Mouse (Mus musculus) ES-Bruce4 (cell line): ENCODE measurements around the gene B4galt7. TPM values are rescaled to one million over a fixed set of nuclear protein-coding genes. Genes with fewer than 3 reads are reported as not detected.

Source experiments
- H3K27ac ChIP-seq: 2 replicates; pipeline ENCODE4 v1.5.1; 2012; ENCODE audit warnings: low read length, inconsistent platforms; ENCODE audit not compliant: insufficient read depth
- H3K27me3 ChIP-seq: 2 replicates; pipeline ENCODE4 v1.6.1; 2012; ENCODE audit warnings: mild to moderate bottlenecking, low read length, inconsistent platforms; ENCODE audit not compliant: control insufficient read depth, poor library complexity, insufficient read depth, severe bottlenecking
- H3K36me3 ChIP-seq: 2 replicates; pipeline ENCODE4 v1.6.1; 2012; ENCODE audit warnings: inconsistent platforms, mild to moderate bottlenecking, low read length, moderate library complexity; ENCODE audit not compliant: control insufficient read depth, poor library complexity, insufficient read depth, severe bottlenecking
- H3K4me1 ChIP-seq: one replicate; pipeline ENCODE4 v1.8.1; 2011; ENCODE audit warnings: low read length; ENCODE audit not compliant: control insufficient read depth, insufficient read depth
- H3K4me3 ChIP-seq: 2 replicates; pipeline ENCODE4 v1.5.1; 2011; ENCODE audit warnings: low read depth, mild to moderate bottlenecking, low read length
- H3K9ac ChIP-seq: 2 replicates; pipeline ENCODE4 v1.6.1; 2012; ENCODE audit warnings: low read depth, mild to moderate bottlenecking, inconsistent platforms; ENCODE audit not compliant: poor library complexity, severe bottlenecking
- H3K9me3 ChIP-seq: replicated peaks from 2 replicates; pipeline ENCODE4 v1.6.1; 2012; ENCODE audit warnings: mild to moderate bottlenecking, low read length, inconsistent platforms; ENCODE audit not compliant: control insufficient read depth, poor library complexity, insufficient read depth, severe bottlenecking
- CTCF ChIP-seq: IDR thresholded peaks from one replicate; pipeline ENCODE4 v1.8.1; 2011; ENCODE audit warnings: low read depth, low read length
- EP300 ChIP-seq: IDR thresholded peaks from 2 replicates; pipeline ENCODE4 v1.6.1; 2011; ENCODE audit warnings: low read depth, low read length; ENCODE audit not compliant: insufficient read depth
- POLR2A ChIP-seq: IDR thresholded peaks from one replicate; pipeline ENCODE4 v1.8.1; 2011; ENCODE audit warnings: low read length; ENCODE audit not compliant: insufficient read depth
- polyA plus RNA-seq: library from polyadenylated mRNA; stranded (reverse); fragments of >200 nt; gene quantifications from 2 replicates; pipeline ENCODE4 v1.2.4, GENCODE M21; 2011; ENCODE audit warnings: low read depth; ENCODE audit not compliant: missing spikeins, insufficient read depth, insufficient read length

Gene B4galt7
- polyA plus RNA-seq, 1 experiment: 10.3 TPM

- H3K4me3 ChIP-seq: peak overlapping the region; percentile 100
- H3K27ac ChIP-seq: no peak overlapping the region
- no peaks in the 10 kb centered on the region for H3K4me1 ChIP-seq
- TF ChIP-seq EP300: no peak
- no peaks in the 10 kb centered on the region for H3K27me3 ChIP-seq
- peak overlapping the region; percentile 100 for H3K9ac ChIP-seq
- peaks cover 7% of the 10 kb centered on the region; the same call in 1 of the 2 replicates for H3K9me3 ChIP-seq
- H3K36me3 ChIP-seq: peaks cover 11% of the 10 kb centered on the region
Measured at GRCm38 (mm10) chr13:55569726-55570285, 29.9 kb upstream of the B4galt7 start.

DNA sequence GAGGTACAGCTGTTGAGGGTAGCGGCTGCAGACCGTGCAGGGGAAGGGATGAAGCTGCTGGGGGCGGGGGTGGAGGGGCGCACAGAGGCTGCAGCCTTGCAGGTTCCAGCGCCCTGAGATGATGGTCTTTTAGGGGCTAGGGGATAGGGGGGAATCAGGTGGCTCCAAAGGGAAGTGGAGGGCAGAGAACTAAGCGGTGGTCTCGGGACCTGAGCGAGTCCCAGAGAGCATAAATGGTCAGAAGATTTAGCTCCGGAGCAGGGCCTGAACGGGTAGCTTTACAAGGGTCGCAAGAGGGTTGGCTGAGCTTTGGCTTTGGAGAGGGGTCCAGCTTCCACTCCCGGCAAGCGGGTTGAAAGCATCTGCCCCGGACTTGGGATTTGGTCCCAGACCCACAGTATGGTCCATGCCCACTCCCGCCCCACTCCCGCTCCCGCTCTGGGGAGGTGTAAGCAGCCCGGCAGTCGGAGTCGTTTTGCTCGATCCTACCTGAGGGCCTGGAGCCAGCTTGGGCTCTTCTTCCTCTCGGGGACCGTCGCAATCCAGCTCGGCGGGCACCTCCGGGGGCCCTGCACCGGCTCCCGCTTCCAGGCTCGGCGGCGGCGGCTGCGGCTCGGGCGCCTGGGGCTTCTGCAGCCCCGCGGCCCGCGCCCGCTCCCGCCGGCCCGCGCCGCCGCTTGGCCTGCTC, 29.3 kb upstream of the B4galt7 start:
- Histone ChIP-seq H3K36me3 (peaks cover 6% of the 10 kb centered on the region; the same call in 1 of the 2 replicates), H3K4me1 (no peaks in the 10 kb centered on the region), H3K4me3 (peak overlapping the region; percentile 100), H3K9ac (peak overlapping the region; percentile 100), H3K27ac (peak overlapping the region; percentile 86), H3K9me3 (peaks cover 7% of the 10 kb centered on the region; the same call in 1 of the 2 replicates), H3K27me3 (no peaks in the 10 kb centered on the region)
- TF ChIP-seq CTCF (no peak), POLR2A (no peak), EP300 (no peak)

DNA sequence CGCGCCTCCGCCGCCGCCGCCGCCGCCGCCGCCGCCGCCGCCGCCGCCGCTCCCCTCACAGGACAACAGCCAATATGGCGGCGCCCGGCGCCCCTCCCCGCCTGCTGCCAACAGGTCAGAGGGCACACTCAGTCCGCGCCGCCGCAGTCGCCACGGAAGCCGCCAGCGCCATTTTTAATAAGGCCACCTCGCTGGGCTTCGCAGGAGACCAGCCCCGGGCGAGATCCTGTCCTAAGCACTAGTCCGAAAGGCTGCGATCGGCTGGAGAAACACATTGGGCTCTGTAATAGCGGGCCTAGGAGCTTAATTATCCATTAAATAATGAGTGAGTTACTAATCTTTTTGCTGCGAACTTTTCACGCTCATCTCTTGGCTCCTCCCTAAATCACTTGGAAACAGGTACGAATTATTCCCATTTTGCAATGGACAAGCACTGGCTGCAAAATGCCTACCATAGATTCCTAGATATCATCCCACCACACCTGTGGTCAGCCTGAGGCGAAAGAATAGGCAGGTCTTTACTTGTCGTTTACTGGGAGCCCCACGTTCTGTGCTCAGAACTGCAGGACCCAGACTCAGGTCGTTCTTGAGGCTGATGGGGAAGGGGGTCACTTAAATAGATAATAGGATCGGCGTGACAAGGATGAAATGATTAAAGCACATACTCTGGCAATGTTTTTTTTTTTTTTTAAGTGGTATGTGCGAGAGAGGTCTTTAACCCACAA, 28.5 kb upstream of the B4galt7 start, which contains the start of gene Fam193b:
Fam193b (minus strand) TSS at position 94 of the 725 bp plus-strand sequence.
- TF ChIP-seq CTCF (no peak), EP300 (no peak), POLR2A (no peak)

GRCm38 (mm10) chr13:55571977-55572376, 27.7 kb upstream of the B4galt7 start:
- H3K9me3 ChIP-seq: peaks cover 9% of the 10 kb centered on the region; the same call in 1 of the 2 replicates
- H3K27ac ChIP-seq: no peak overlapping the region
- TF ChIP-seq EP300 (no peak), CTCF (no peak), POLR2A (no peak)
- no peak overlapping the region for H3K9ac ChIP-seq
- H3K36me3 ChIP-seq: peaks cover 6% of the 10 kb centered on the region; the same call in 1 of the 2 replicates
- no peaks in the 10 kb centered on the region for H3K27me3 ChIP-seq
- no peaks in the 10 kb centered on the region for H3K4me1 ChIP-seq
- no peak overlapping the region for H3K4me3 ChIP-seq

More for the DNA sequence above, 28.5 kb upstream of the B4galt7 start, which contains the start of gene Fam193b:
- H3K36me3 ChIP-seq: peaks cover 6% of the 10 kb centered on the region; the same call in 1 of the 2 replicates
- peak within 1 kb of the TSS; percentile 100 for H3K9ac ChIP-seq
- no peaks in the 10 kb centered on the region for H3K4me1 ChIP-seq
- peak within 1 kb of the TSS; percentile 100 for H3K4me3 ChIP-seq
- H3K27ac ChIP-seq: peak within 1 kb of the TSS; percentile 86
- H3K27me3 ChIP-seq: no peaks in the 10 kb centered on the region
- H3K9me3 ChIP-seq: peaks cover 7% of the 10 kb centered on the region; the same call in 1 of the 2 replicates

- Histone ChIP-seq H3K36me3 (peaks cover 2% of the 10 kb centered on the region; the same call in 1 of the 2 replicates), H3K4me1 (no peaks in the 10 kb centered on the region), H3K4me3 (no peak within 1 kb of the TSS), H3K27me3 (no peaks in the 10 kb centered on the region), H3K9ac (no peak within 1 kb of the TSS), H3K9me3 (peaks cover 20% of the 10 kb centered on the region), H3K27ac (no peak within 1 kb of the TSS)
- TF ChIP-seq CTCF: no peak
Measured at GRCm38 (mm10) chr13:55573432-55573831, 26.3 kb upstream of the B4galt7 start, which contains the start of gene Tmed9. Gene Tmed9 (plus strand): TSS chr13:55573732.
